Mouse (Mus musculus) MEL (cell line): ENCODE results near the gene Slc5a5.
A peak's percentile ranks its signal among the peaks of the same experiment; 100 is the strongest.

Source experiments
- CHD1 ChIP-seq: IDR thresholded peaks from 2 replicates; pipeline ENCODE4 v1.6.1; 2012; ENCODE audit warnings: low read depth, mild to moderate bottlenecking, inconsistent platforms, low read length, improper control_type of control experiment
- CTCF ChIP-seq, 3 experiments: IDR thresholded peaks in 2 of 3; conservative IDR thresholded peaks in 1 of 3; 2 replicates each; pipeline ENCODE4 v1.5.1; 2011 to 2012; ENCODE audit warnings: low read length in 3 of 3, low read depth in 2 of 3, mild to moderate bottlenecking in 2 of 3, improper control_type of control experiment in 1 of 3, inconsistent platforms in 1 of 3, mixed read lengths in 1 of 3, moderate library complexity in 1 of 3; ENCODE audit not compliant: control insufficient read depth in 1 of 3, insufficient read depth in 1 of 3, poor library complexity in 1 of 3, severe bottlenecking in 1 of 3
- EP300 ChIP-seq, 2 experiments: IDR thresholded peaks; 2 replicates each; pipeline ENCODE4 v1.6.1; 2011; ENCODE audit warnings: improper control_type of control experiment in 2 of 2, low read length in 2 of 2, low read depth in 1 of 2, mild to moderate bottlenecking in 1 of 2
- GATA1 ChIP-seq: IDR thresholded peaks from 2 replicates; pipeline ENCODE4 v1.6.1; 2011; ENCODE audit warnings: low read depth, low read length, improper control_type of control experiment
- MAFK ChIP-seq: IDR thresholded peaks from 2 replicates; pipeline ENCODE4 v1.6.1; 2011; ENCODE audit warnings: low read depth, mild to moderate bottlenecking, low read length, improper control_type of control experiment, borderline replicate concordance
- MAX ChIP-seq: IDR thresholded peaks from 2 replicates; pipeline ENCODE4 v1.6.1; 2011; ENCODE audit warnings: low read length, improper control_type of control experiment
- MEF2A ChIP-seq: IDR thresholded peaks from 2 replicates; pipeline ENCODE4 v1.6.1; 2014; ENCODE audit warnings: low read depth, mild to moderate bottlenecking, inconsistent platforms, low read length, improper control_type of control experiment; ENCODE audit not compliant: poor library complexity, insufficient replicate concordance, severe bottlenecking; ENCODE audit errors: extremely low read depth
- POLR2A ChIP-seq, 2 experiments: IDR thresholded peaks; 2 replicates each; pipeline ENCODE4 v1.6.1; 2011 to 2012; ENCODE audit warnings: low read length in 2 of 2, mild to moderate bottlenecking in 2 of 2, control low read depth in 1 of 2, improper control_type of control experiment in 1 of 2, low read depth in 1 of 2, moderate library complexity in 1 of 2; ENCODE audit not compliant: control insufficient read depth in 1 of 2, insufficient read depth in 1 of 2, poor library complexity in 1 of 2
- TAL1 ChIP-seq: IDR thresholded peaks from 2 replicates; pipeline ENCODE4 v1.6.1; 2012; ENCODE audit warnings: mild to moderate bottlenecking, inconsistent platforms, low read length, moderate library complexity, mixed read lengths
- TCF12 ChIP-seq: IDR thresholded peaks from 2 replicates; pipeline ENCODE4 v1.6.1; 2014; ENCODE audit warnings: low read depth, mild to moderate bottlenecking, inconsistent platforms, low read length, improper control_type of control experiment, moderate library complexity
- USF2 ChIP-seq, 2 experiments: IDR thresholded peaks; 2 replicates each; pipeline ENCODE4 v1.6.1; 2011 to 2012; ENCODE audit warnings: improper control_type of control experiment in 2 of 2, low read length in 2 of 2, borderline replicate concordance in 1 of 2, inconsistent platforms in 1 of 2, low read depth in 1 of 2, mild to moderate bottlenecking in 1 of 2; ENCODE audit not compliant: insufficient read depth in 1 of 2
- ZC3H11A ChIP-seq: IDR thresholded peaks from 2 replicates; pipeline ENCODE4 v1.6.1; 2012; ENCODE audit warnings: low read depth, mild to moderate bottlenecking, inconsistent platforms, low read length, improper control_type of control experiment

DNA sequence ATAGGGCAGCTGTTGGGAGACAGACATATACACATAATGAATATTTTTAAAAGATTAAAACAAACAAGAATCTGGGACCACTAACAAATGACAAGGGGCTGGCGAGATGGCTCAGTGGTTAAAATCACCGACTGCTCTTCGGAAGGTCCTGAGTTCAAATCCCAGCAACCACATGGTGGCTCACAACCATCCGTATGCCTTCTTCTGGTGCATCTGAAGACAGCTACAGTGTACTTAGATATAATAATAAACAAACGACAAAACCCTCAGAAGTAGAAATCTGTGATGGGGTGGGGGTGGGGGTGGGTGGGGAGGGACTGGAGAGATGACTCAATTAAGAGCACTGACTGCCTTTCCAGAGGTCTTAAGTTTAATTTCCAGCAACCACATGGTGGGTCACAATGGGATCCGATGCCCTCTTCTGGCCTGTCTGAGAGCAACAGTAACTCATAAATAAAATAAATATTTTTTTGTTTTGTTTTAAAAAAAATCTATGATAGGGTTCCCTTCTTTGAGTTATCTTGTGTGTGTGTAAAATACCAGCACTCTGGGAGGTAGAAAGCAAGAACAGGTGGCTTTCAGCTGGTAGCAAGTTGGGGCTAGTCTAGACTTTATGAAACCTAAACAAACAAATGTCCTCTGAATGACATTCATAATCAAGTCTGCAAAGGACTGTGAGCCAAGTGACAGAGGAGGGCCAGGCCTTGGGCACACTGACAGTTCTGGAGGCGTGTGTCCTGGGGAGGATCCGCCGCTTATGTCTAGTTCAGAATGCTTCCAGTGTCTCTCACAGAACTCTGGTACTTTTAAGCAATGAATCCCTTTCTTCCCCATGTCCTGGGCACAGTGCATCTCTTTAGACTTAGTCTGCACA is 27.7 kb upstream of the Slc5a5 start:
- TF ChIP-seq MAFK (no peak), CTCF (IDR thresholded peaks at IDR 0.05 in 2 of 3, conservative IDR thresholded peaks at IDR 0.05 in 1 of 3; ENCODE audit: control insufficient read depth in 1 of 3, insufficient read depth in 1 of 3, low read depth in 2 of 3, low read length in 3 of 3, poor library complexity in 1 of 3, severe bottlenecking in 1 of 3) (peak in 2 of 3 experiments; percentile 32 to 40; a peak in 4 of 6 replicates), POLR2A (IDR thresholded peaks at IDR 0.05; ENCODE audit: control insufficient read depth in 1 of 2, insufficient read depth in 1 of 2, low read depth in 1 of 2, low read length in 2 of 2, poor library complexity in 1 of 2) (no peak), MEF2A (no peak), TCF12 (no peak), MAX (no peak), CHD1 (no peak), USF2 (IDR thresholded peaks at IDR 0.05; ENCODE audit: borderline replicate concordance in 1 of 2, insufficient read depth in 1 of 2, low read depth in 1 of 2, low read length in 2 of 2) (no peak), ZC3H11A (no peak), EP300 (IDR thresholded peaks at IDR 0.05; ENCODE audit: low read depth in 1 of 2, low read length in 2 of 2) (no peak), TAL1 (no peak), GATA1 (no peak)
